Mouse (Mus musculus) hindbrain, embryonic 12.5 days (tissue): Measurements from ENCODE around the gene Gm11939. TPM values are rescaled to one million over a fixed set of nuclear protein-coding genes. Genes with fewer than 3 reads are reported as not detected.

Source experiments
- ATAC-seq: fragments of 200-750 bp; cut with Nextera tagmentation; 2 replicates; pipeline ENCODE4 v1.8.0; 2017; ENCODE audit warnings: moderate TSS enrichment; ENCODE audit not compliant: low FRiP score
- H3K27ac ChIP-seq: fragments of 300-500 bp; sonication (generic); 2 replicates; pipeline ENCODE4 v1.5.1; 2016; ENCODE audit warnings: mild to moderate bottlenecking
- H3K27me3 ChIP-seq: fragments of 300-500 bp; sonication (generic); 2 replicates; pipeline ENCODE4 v1.6.1; 2016; ENCODE audit warnings: mild to moderate bottlenecking
- H3K36me3 ChIP-seq: fragments of 300-500 bp; sonication (generic); 2 replicates; pipeline ENCODE4 v1.6.1; 2016; ENCODE audit warnings: mild to moderate bottlenecking
- H3K4me1 ChIP-seq: fragments of 300-500 bp; sonication (generic); 2 replicates; pipeline ENCODE4 v1.6.1; 2016
- H3K4me2 ChIP-seq: fragments of 300-500 bp; sonication (generic); replicated peaks from 2 replicates; pipeline ENCODE4 v1.6.1; 2016; ENCODE audit warnings: mild to moderate bottlenecking
- H3K4me3 ChIP-seq: fragments of 300-500 bp; sonication (generic); 2 replicates; pipeline ENCODE4 v1.5.1; 2016; ENCODE audit warnings: mild to moderate bottlenecking
- H3K9ac ChIP-seq: fragments of 300-500 bp; sonication (generic); 2 replicates; pipeline ENCODE4 v1.6.1; 2016; ENCODE audit warnings: mild to moderate bottlenecking, moderate library complexity
- H3K9me3 ChIP-seq: fragments of 300-500 bp; sonication (generic); replicated peaks from 2 replicates; pipeline ENCODE4 v1.6.1; 2016; ENCODE audit warnings: mild to moderate bottlenecking
- WGBS: fragments of 180-500 bp; shearing (Covaris S2); methylation state at CpG from one replicate; pipeline ENCODE4 v1.1.7; 2016; 5-methylcytosine and 5-hydroxymethylcytosine counted together
- polyA plus RNA-seq: library from polyadenylated mRNA; unstranded; fragments of >200 nt; fragmentation: Nextera tagmentation; extraction: Ambion mirVana; gene quantifications from 2 replicates; pipeline ENCODE4 v1.2.1, GENCODE M21; 2016

Gene Gm11939
- polyA plus RNA-seq, 1 experiment from 2014 or later, result not detected

- Histone ChIP-seq H3K27ac (no peak overlapping the region), H3K9ac (no peak overlapping the region), H3K4me1 (no peaks in the 10 kb centered on the region), H3K27me3 (no peaks in the 10 kb centered on the region), H3K4me2 (no peak overlapping the region), H3K9me3 (no peaks in the 10 kb centered on the region), H3K4me3 (no peak overlapping the region), H3K36me3 (no peaks in the 10 kb centered on the region)
- 79% methylated on average over 3 of the region's 3 CpGs for WGBS
- ATAC-seq, result no peak
Measured at GRCm38 (mm10) chr11:99557976-99558745, 1.1 kb downstream of the Gm11939 start.

- Histone ChIP-seq H3K4me2 (no peak within 1 kb of the TSS), H3K36me3 (no peaks in the 10 kb centered on the region), H3K4me3 (no peak within 1 kb of the TSS), H3K27ac (no peak within 1 kb of the TSS), H3K27me3 (no peaks in the 10 kb centered on the region), H3K4me1 (no peaks in the 10 kb centered on the region), H3K9ac (no peak within 1 kb of the TSS), H3K9me3 (no peaks in the 10 kb centered on the region)
- 82% methylated on average over 2 of the region's 2 CpGs for WGBS
- no peak for ATAC-seq
Measured at GRCm38 (mm10) chr11:99556753-99557152, 2.5 kb downstream of the Gm11939 start, which contains the start of gene Krtap3-2. Gene Krtap3-2 (minus strand): TSS chr11:99556853.

- no peak overlapping the region for H3K4me3 ChIP-seq
- H3K9me3 ChIP-seq, result no peaks in the 10 kb centered on the region
- WGBS, result 84% methylated on average over 2 of the region's 2 CpGs
- no peak for ATAC-seq
- H3K27ac ChIP-seq, result no peak overlapping the region
- H3K36me3 ChIP-seq, result no peaks in the 10 kb centered on the region
- H3K4me2 ChIP-seq, result no peak overlapping the region
- H3K27me3 ChIP-seq, result no peaks in the 10 kb centered on the region
- H3K9ac ChIP-seq, result no peak overlapping the region
- H3K4me1 ChIP-seq, result no peaks in the 10 kb centered on the region
Measured at GRCm38 (mm10) chr11:99556195-99556594, 3.1 kb downstream of the Gm11939 start.

- no peak within 1 kb of the TSS for H3K4me3 ChIP-seq
- no peaks in the 10 kb centered on the region for H3K36me3 ChIP-seq
- H3K9ac ChIP-seq, result no peak within 1 kb of the TSS
- no peak within 1 kb of the TSS for H3K27ac ChIP-seq
- no peak for ATAC-seq
- no peaks in the 10 kb centered on the region for H3K4me1 ChIP-seq
- H3K9me3 ChIP-seq, result no peaks in the 10 kb centered on the region
- WGBS, result 74% methylated on average over 4 of the region's 4 CpGs
- H3K27me3 ChIP-seq, result no peaks in the 10 kb centered on the region
- no peak within 1 kb of the TSS for H3K4me2 ChIP-seq
Measured at GRCm38 (mm10) chr11:99550765-99551164, 8.5 kb downstream of the Gm11939 start, which contains the start of gene Krtap3-3. Gene Krtap3-3 (minus strand): TSS chr11:99550865.

- no peak for ATAC-seq
- Histone ChIP-seq H3K27me3 (no peaks in the 10 kb centered on the region), H3K4me2 (no peak overlapping the region), H3K9ac (no peak overlapping the region), H3K27ac (no peak overlapping the region), H3K9me3 (no peaks in the 10 kb centered on the region), H3K36me3 (no peaks in the 10 kb centered on the region), H3K4me1 (no peaks in the 10 kb centered on the region), H3K4me3 (no peak overlapping the region)
Measured at GRCm38 (mm10) chr11:99547892-99548291, 11.4 kb downstream of the Gm11939 start.

GRCm38 (mm10) chr11:99539721-99540120 is 19.5 kb downstream of the Gm11939 start:
- Histone ChIP-seq H3K4me2 (no peak overlapping the region; the same call in 1 of the 2 replicates), H3K4me1 (no peaks in the 10 kb centered on the region), H3K4me3 (no peak overlapping the region), H3K27ac (no peak overlapping the region), H3K9ac (no peak overlapping the region), H3K27me3 (no peaks in the 10 kb centered on the region), H3K9me3 (no peaks in the 10 kb centered on the region), H3K36me3 (no peaks in the 10 kb centered on the region)
- 63% methylated on average over 9 of the region's 9 CpGs for whole genome bisulfite sequencing
- no peak for ATAC-seq

GRCm38 (mm10) chr11:99521288-99521860 is 37.9 kb downstream of the Gm11939 start, which contains the start of gene Krt39:
Gene Krt39 (minus strand): TSS chr11:99521338.
- Histone ChIP-seq H3K36me3 (no peaks in the 10 kb centered on the region), H3K4me1 (no peaks in the 10 kb centered on the region), H3K9me3 (no peaks in the 10 kb centered on the region), H3K4me3 (no peak within 1 kb of the TSS), H3K4me2 (no peak within 1 kb of the TSS), H3K27me3 (no peaks in the 10 kb centered on the region), H3K9ac (no peak within 1 kb of the TSS), H3K27ac (no peak within 1 kb of the TSS)
- no peak for ATAC-seq
- 89% methylated on average over 13 of the region's 13 CpGs for WGBS

GRCm38 (mm10) chr11:99514098-99514497 is 45.2 kb downstream of the Gm11939 start:
- WGBS, result 88% methylated on average over 8 of the region's 8 CpGs
- Histone ChIP-seq H3K27me3 (no peaks in the 10 kb centered on the region), H3K4me2 (no peak overlapping the region), H3K9ac (no peak overlapping the region), H3K36me3 (no peaks in the 10 kb centered on the region), H3K4me3 (no peak overlapping the region), H3K9me3 (no peaks in the 10 kb centered on the region), H3K4me1 (no peaks in the 10 kb centered on the region), H3K27ac (no peak overlapping the region)
- ATAC-seq, result no peak

Other genes with a start within 250 kb of the Gm11939 start
- gene Krt25, start 236.5 kb downstream of the Gm11939 start, polyA plus RNA-seq, result not detected in 2 replicates
- 0.27 and 0.30 TPM in 2 replicates for gene Krt26, start 221.5 kb downstream of the Gm11939 start, polyA plus RNA-seq
- not detected in 2 replicates for gene Krt27, start 208.4 kb downstream of the Gm11939 start, polyA plus RNA-seq
- gene Krt28, start 184.6 kb downstream of the Gm11939 start, polyA plus RNA-seq, result 0.21 and 0.27 TPM in 2 replicates
- 32.7 and 39.8 TPM in 2 replicates for gene Krt10, start 170.1 kb downstream of the Gm11939 start, polyA plus RNA-seq
- gene Krt12, start 137.2 kb downstream of the Gm11939 start, polyA plus RNA-seq, result 0.12 TPM in 1 of 2 replicates, not detected in the other
- gene Krt20, start 121.3 kb downstream of the Gm11939 start, polyA plus RNA-seq, result 0.35 TPM in 2 replicates
- gene Krt23, start 66.3 kb downstream of the Gm11939 start, polyA plus RNA-seq, result 0.22 TPM in 1 of 2 replicates, not detected in the other
- not detected in 2 replicates for gene Krt39, start 38.1 kb downstream of the Gm11939 start, polyA plus RNA-seq
- not detected in 2 replicates for gene Krt40, start 16.3 kb downstream of the Gm11939 start, polyA plus RNA-seq
- gene Krtap3-3, start 8.6 kb downstream of the Gm11939 start, polyA plus RNA-seq, result not detected in 2 replicates
- gene Krtap3-2, start 2.6 kb downstream of the Gm11939 start, polyA plus RNA-seq, result not detected in 2 replicates
- not detected in 2 replicates for gene Krtap3-1, start 7.2 kb upstream of the Gm11939 start, polyA plus RNA-seq
- not detected in 2 replicates for gene Krtap1-5, start 21.6 kb upstream of the Gm11939 start, polyA plus RNA-seq
- not detected in 2 replicates for gene Krtap1-4, start 24.2 kb upstream of the Gm11939 start, polyA plus RNA-seq
- gene Krtap1-3, start 31.9 kb upstream of the Gm11939 start, polyA plus RNA-seq, result not detected in 2 replicates
- not detected in 2 replicates for gene Krtap9-3, start 38.6 kb upstream of the Gm11939 start, polyA plus RNA-seq
- gene Gm11938, start 43.8 kb upstream of the Gm11939 start, polyA plus RNA-seq, result not detected in 2 replicates
- gene Gm11937, start 50.7 kb upstream of the Gm11939 start, polyA plus RNA-seq, result not detected in 2 replicates
- gene Krtap2-4, start 55.4 kb upstream of the Gm11939 start, polyA plus RNA-seq, result not detected in 2 replicates
- not detected in 2 replicates for gene Gm11562, start 61.0 kb upstream of the Gm11939 start, polyA plus RNA-seq
- not detected in 2 replicates for gene Krtap4-1, start 68.8 kb upstream of the Gm11939 start, polyA plus RNA-seq
- not detected in 2 replicates for gene Krtap4-2, start 75.6 kb upstream of the Gm11939 start, polyA plus RNA-seq
- not detected in 2 replicates for gene Krtap4-7, start 84.6 kb upstream of the Gm11939 start, polyA plus RNA-seq
- not detected in 2 replicates for gene Gm11555, start 90.8 kb upstream of the Gm11939 start, polyA plus RNA-seq
- gene Gm11563, start 99.5 kb upstream of the Gm11939 start, polyA plus RNA-seq, result not detected in 2 replicates
- not detected in 2 replicates for gene Krtap4-6, start 106.5 kb upstream of the Gm11939 start, polyA plus RNA-seq
- not detected in 2 replicates for gene Gm14190, start 131.3 kb upstream of the Gm11939 start, polyA plus RNA-seq
- gene Gm14180, start 174.8 kb upstream of the Gm11939 start, polyA plus RNA-seq, result not detected in 2 replicates
- not detected in 2 replicates for gene Gm11595, start 213.4 kb upstream of the Gm11939 start, polyA plus RNA-seq
- gene Krtap4-8, start 221.2 kb upstream of the Gm11939 start, polyA plus RNA-seq, result not detected in 2 replicates
- not detected in 2 replicates for gene Krtap4-9, start 225.7 kb upstream of the Gm11939 start, polyA plus RNA-seq
- gene Gm11596, start 234.0 kb upstream of the Gm11939 start, polyA plus RNA-seq, result not detected in 2 replicates
- gene Gm11569, start 239.5 kb upstream of the Gm11939 start, polyA plus RNA-seq, result not detected in 2 replicates
- gene Gm11554, start 245.0 kb upstream of the Gm11939 start, polyA plus RNA-seq, result not detected in 2 replicates